Mouse (Mus musculus): ENCODE measurements around the gene Ppp1r16b. TPM values are rescaled to one million over a fixed set of nuclear protein-coding genes. Genes with fewer than 3 reads are reported as not detected.

Ppp1r16b gene
- 0.04 TPM for polyA plus RNA-seq (2012; fragmentation: generic; extraction: Trizol)
- long read RNA-seq, experiment 1: 0 reads
- long read RNA-seq, experiment 2: 0 reads

- H3ac ChIP-seq (ENCODE audit: control insufficient read depth, insufficient read length, low read depth): no peak within 1 kb of the TSS
- no peaks in the 10 kb centered on the region for H3K36me3 ChIP-seq (ENCODE audit: control insufficient read depth, insufficient read depth)
- TF ChIP-seq CTCF (IDR thresholded peaks at IDR 0.05; ENCODE audit: control insufficient read depth, insufficient read depth, insufficient read length) (no peak), MYOG (IDR thresholded peaks at IDR 0.05; ENCODE audit: control insufficient read depth, extremely low read depth, insufficient read length) (no peak), MAX (IDR thresholded peaks at IDR 0.05) (no peak), FOSL1 (IDR thresholded peaks at IDR 0.05; ENCODE audit: insufficient read depth, low read length, poor library complexity, severe bottlenecking) (no peak), MYOD1 (IDR thresholded peaks at IDR 0.05; ENCODE audit: control insufficient read depth, insufficient read length, low read depth) (no peak), CEBPB (IDR thresholded peaks at IDR 0.05; ENCODE audit: low read depth) (no peak), USF1 (IDR thresholded peaks at IDR 0.05; ENCODE audit: low read depth) (no peak)
- peaks cover 40% of the 10 kb centered on the region for H3K27me3 ChIP-seq (ENCODE audit: control insufficient read depth, insufficient read depth, insufficient read length)
- H3K4me3 ChIP-seq (ENCODE audit: insufficient read depth, poor library complexity, severe bottlenecking): no peak within 1 kb of the TSS
- no peaks in the 10 kb centered on the region for H3K79me3 ChIP-seq (ENCODE audit: low read depth)
- H3K79me2 ChIP-seq (ENCODE audit: control insufficient read depth, insufficient read depth): no peaks in the 10 kb centered on the region
These were observed at the start of gene Ppp1r16b for GRCm38 (mm10) chr2:158665098-158665497. Gene Ppp1r16b (plus strand): TSS chr2:158665398.

- no peaks in the 10 kb centered on the region for H3K79me3 ChIP-seq (ENCODE audit: low read depth)
- H3ac ChIP-seq (ENCODE audit: control insufficient read depth, insufficient read length, low read depth): no peak overlapping the region
- H3K4me3 ChIP-seq (ENCODE audit: insufficient read depth, poor library complexity, severe bottlenecking): no peak overlapping the region
- no peak for TF ChIP-seq CEBPB (IDR thresholded peaks at IDR 0.05; ENCODE audit: low read depth)
- TF ChIP-seq CTCF (IDR thresholded peaks at IDR 0.05; ENCODE audit: control insufficient read depth, insufficient read depth, insufficient read length): no peak
- TF ChIP-seq MYOD1 (IDR thresholded peaks at IDR 0.05; ENCODE audit: control insufficient read depth, insufficient read length, low read depth): no peak
- peaks cover 79% of the 10 kb centered on the region for H3K27me3 ChIP-seq (ENCODE audit: control insufficient read depth, insufficient read depth, insufficient read length)
- H3K36me3 ChIP-seq (ENCODE audit: control insufficient read depth, insufficient read depth): no peaks in the 10 kb centered on the region
- H3K79me2 ChIP-seq (ENCODE audit: control insufficient read depth, insufficient read depth): no peaks in the 10 kb centered on the region
These were observed 49.5 kb upstream of the Ppp1r16b start for GRCm38 (mm10) chr2:158615702-158616101.

GRCm38 (mm10) chr2:158616296-158616695 lies 48.9 kb upstream of the Ppp1r16b start:
- Histone ChIP-seq H3ac (ENCODE audit: control insufficient read depth, insufficient read length, low read depth) (no peak overlapping the region), H3K27me3 (ENCODE audit: control insufficient read depth, insufficient read depth, insufficient read length) (peaks cover 79% of the 10 kb centered on the region), H3K79me3 (ENCODE audit: low read depth) (no peaks in the 10 kb centered on the region), H3K79me2 (ENCODE audit: control insufficient read depth, insufficient read depth) (no peaks in the 10 kb centered on the region), H3K36me3 (ENCODE audit: control insufficient read depth, insufficient read depth) (no peaks in the 10 kb centered on the region), H3K4me3 (ENCODE audit: insufficient read depth, poor library complexity, severe bottlenecking) (no peak overlapping the region)
- TF ChIP-seq MYOG (IDR thresholded peaks at IDR 0.05; ENCODE audit: control insufficient read depth, extremely low read depth, insufficient read length): no peak
- TF ChIP-seq MYOD1 (IDR thresholded peaks at IDR 0.05; ENCODE audit: control insufficient read depth, insufficient read length, low read depth): no peak
- no peak for TF ChIP-seq FOSL1 (IDR thresholded peaks at IDR 0.05; ENCODE audit: insufficient read depth, low read length, poor library complexity, severe bottlenecking)
- no peak for TF ChIP-seq CEBPB (IDR thresholded peaks at IDR 0.05; ENCODE audit: low read depth)

- Histone ChIP-seq H3K27me3 (ENCODE audit: control insufficient read depth, insufficient read depth, insufficient read length) (peaks cover 79% of the 10 kb centered on the region), H3K4me3 (ENCODE audit: insufficient read depth, poor library complexity, severe bottlenecking) (no peak overlapping the region), H3K36me3 (ENCODE audit: control insufficient read depth, insufficient read depth) (no peaks in the 10 kb centered on the region), H3K79me3 (ENCODE audit: low read depth) (no peaks in the 10 kb centered on the region), H3K79me2 (ENCODE audit: control insufficient read depth, insufficient read depth) (no peaks in the 10 kb centered on the region), H3ac (ENCODE audit: control insufficient read depth, insufficient read length, low read depth) (no peak overlapping the region)
- no peak for TF ChIP-seq FOSL1 (IDR thresholded peaks at IDR 0.05; ENCODE audit: insufficient read depth, low read length, poor library complexity, severe bottlenecking)
- TF ChIP-seq MYOG (IDR thresholded peaks at IDR 0.05; ENCODE audit: control insufficient read depth, extremely low read depth, insufficient read length): no peak
- TF ChIP-seq MYOD1 (IDR thresholded peaks at IDR 0.05; ENCODE audit: control insufficient read depth, insufficient read length, low read depth): no peak
These were observed 48.4 kb upstream of the Ppp1r16b start for GRCm38 (mm10) chr2:158616790-158617189.

- no peak for TF ChIP-seq MAX (IDR thresholded peaks at IDR 0.05)
- no peak for TF ChIP-seq MYOD1 (IDR thresholded peaks at IDR 0.05; ENCODE audit: control insufficient read depth, insufficient read length, low read depth)
- TF ChIP-seq FOSL1 (IDR thresholded peaks at IDR 0.05; ENCODE audit: insufficient read depth, low read length, poor library complexity, severe bottlenecking): no peak
- TF ChIP-seq CTCF (IDR thresholded peaks at IDR 0.05; ENCODE audit: control insufficient read depth, insufficient read depth, insufficient read length): no peak
- TF ChIP-seq CEBPB (IDR thresholded peaks at IDR 0.05; ENCODE audit: low read depth): no peak
- no peak for TF ChIP-seq MYOG (IDR thresholded peaks at IDR 0.05; ENCODE audit: control insufficient read depth, extremely low read depth, insufficient read length)
- TF ChIP-seq USF1 (IDR thresholded peaks at IDR 0.05; ENCODE audit: low read depth): no peak
- peaks cover 14% of the 10 kb centered on the region for H3K27me3 ChIP-seq (ENCODE audit: control insufficient read depth, insufficient read depth, insufficient read length)
- peaks cover 29% of the 10 kb centered on the region for H3K36me3 ChIP-seq (ENCODE audit: control insufficient read depth, insufficient read depth)
- H3K79me3 ChIP-seq (ENCODE audit: low read depth): peaks cover 10% of the 10 kb centered on the region
- H3ac ChIP-seq (ENCODE audit: control insufficient read depth, insufficient read length, low read depth): peak within 1 kb of the TSS; percentile 85
- H3K4me3 ChIP-seq (ENCODE audit: insufficient read depth, poor library complexity, severe bottlenecking): peak within 1 kb of the TSS; percentile 71
- peaks cover 18% of the 10 kb centered on the region for H3K79me2 ChIP-seq (ENCODE audit: control insufficient read depth, insufficient read depth)
These were observed 40.4 kb upstream of the Ppp1r16b start, which contains the start of gene Actr5 for GRCm38 (mm10) chr2:158624718-158625222. Gene Actr5 (plus strand): TSS chr2:158624888.

- Histone ChIP-seq H3K4me3 (ENCODE audit: insufficient read depth, poor library complexity, severe bottlenecking) (peak overlapping the region; percentile 71), H3K79me3 (ENCODE audit: low read depth) (peaks cover 10% of the 10 kb centered on the region), H3ac (ENCODE audit: control insufficient read depth, insufficient read length, low read depth) (peak overlapping the region; percentile 85), H3K79me2 (ENCODE audit: control insufficient read depth, insufficient read depth) (peaks cover 18% of the 10 kb centered on the region), H3K27me3 (ENCODE audit: control insufficient read depth, insufficient read depth, insufficient read length) (peaks cover 14% of the 10 kb centered on the region), H3K36me3 (ENCODE audit: control insufficient read depth, insufficient read depth) (peaks cover 33% of the 10 kb centered on the region)
- TF ChIP-seq MYOG (IDR thresholded peaks at IDR 0.05; ENCODE audit: control insufficient read depth, extremely low read depth, insufficient read length) (no peak), USF1 (IDR thresholded peaks at IDR 0.05; ENCODE audit: low read depth) (no peak), FOSL1 (IDR thresholded peaks at IDR 0.05; ENCODE audit: insufficient read depth, low read length, poor library complexity, severe bottlenecking) (no peak), MYOD1 (IDR thresholded peaks at IDR 0.05; ENCODE audit: control insufficient read depth, insufficient read length, low read depth) (no peak), CEBPB (IDR thresholded peaks at IDR 0.05; ENCODE audit: low read depth) (no peak), MAX (IDR thresholded peaks at IDR 0.05) (no peak), CTCF (IDR thresholded peaks at IDR 0.05; ENCODE audit: control insufficient read depth, insufficient read depth, insufficient read length) (no peak)
These were observed 40.0 kb upstream of the Ppp1r16b start for GRCm38 (mm10) chr2:158625231-158625630.

Data from C2C12 (cell line).